Mouse (Mus musculus) forebrain, postnatal 0 days (tissue): ENCODE data around the gene Hist1h2bj. TPM values are rescaled to one million over a fixed set of nuclear protein-coding genes. Genes with fewer than 3 reads are reported as not detected.

Source experiments
- ATAC-seq: fragments of 200-750 bp; cut with Nextera tagmentation; 2 replicates; pipeline ENCODE4 v1.8.0; 2017; ENCODE audit warnings: mild to moderate bottlenecking, moderate library complexity
- DNase-seq: peaks from one replicate; pipeline ENCODE4 v3.0.0-alpha.2; 2015
- H3K27ac ChIP-seq: fragments of 300-500 bp; sonication (generic); 2 replicates; pipeline ENCODE4 v1.5.1; 2014; ENCODE audit warnings: low read depth, mild to moderate bottlenecking, antibody characterized with exemption, low read length, moderate library complexity, mixed read lengths
- H3K27me3 ChIP-seq: fragments of 300-500 bp; sonication (generic); 2 replicates; pipeline ENCODE4 v1.6.1; 2014; ENCODE audit warnings: mild to moderate bottlenecking, low read length, mixed read lengths; ENCODE audit not compliant: insufficient read depth
- H3K36me3 ChIP-seq: fragments of 300-500 bp; sonication (generic); 2 replicates; pipeline ENCODE4 v1.6.1; 2014; ENCODE audit warnings: mild to moderate bottlenecking, moderate library complexity; ENCODE audit not compliant: insufficient read depth
- H3K4me1 ChIP-seq: fragments of 300-500 bp; sonication (generic); 2 replicates; pipeline ENCODE4 v1.6.1; 2014; ENCODE audit warnings: antibody characterized with exemption; ENCODE audit not compliant: insufficient read depth
- H3K4me2 ChIP-seq: fragments of 300-500 bp; sonication (generic); 2 replicates; pipeline ENCODE4 v1.6.1; 2014; ENCODE audit warnings: low read depth, mild to moderate bottlenecking, moderate library complexity
- H3K4me3 ChIP-seq: fragments of 300-500 bp; sonication (generic); 2 replicates; pipeline ENCODE4 v1.5.1; 2014; ENCODE audit warnings: low read depth, low read length, mixed read lengths
- H3K9ac ChIP-seq: fragments of 300-500 bp; sonication (generic); 2 replicates; pipeline ENCODE4 v1.6.1; 2014; ENCODE audit warnings: mild to moderate bottlenecking
- H3K9me3 ChIP-seq: fragments of 300-500 bp; sonication (generic); 2 replicates; pipeline ENCODE4 v1.6.1; 2016; ENCODE audit warnings: low read length
- CTCF ChIP-seq: sonication (generic); IDR thresholded peaks from 2 replicates; pipeline ENCODE4 v1.5.1; 2016; ENCODE audit warnings: antibody characterized with exemption, control low read depth, low read depth
- WGBS: fragments of 180-500 bp; shearing (Covaris S2); extraction: QIAGEN DNeasy Blood & Tissue Kit; methylation state at CpG from one replicate; pipeline ENCODE4 v1.1.7; 2014; 5-methylcytosine and 5-hydroxymethylcytosine counted together
- polyA plus RNA-seq: library from polyadenylated mRNA; unstranded; fragments of >200 nt; fragmentation: Nextera tagmentation; extraction: Ambion mirVana; gene quantifications from 2 replicates; pipeline ENCODE4 v1.2.1, GENCODE M21; 2015
- total RNA-seq: library from RNA; depleted of rRNA; stranded (reverse); fragments of >200 nt; gene quantifications from 2 replicates; pipeline ENCODE4 v1.2.3, GENCODE M21; 2014

Hist1h2bj gene
- total and polyA plus RNA-seq, 2 experiments from 2014 or later, result 1.6 to 305 TPM

DNA sequence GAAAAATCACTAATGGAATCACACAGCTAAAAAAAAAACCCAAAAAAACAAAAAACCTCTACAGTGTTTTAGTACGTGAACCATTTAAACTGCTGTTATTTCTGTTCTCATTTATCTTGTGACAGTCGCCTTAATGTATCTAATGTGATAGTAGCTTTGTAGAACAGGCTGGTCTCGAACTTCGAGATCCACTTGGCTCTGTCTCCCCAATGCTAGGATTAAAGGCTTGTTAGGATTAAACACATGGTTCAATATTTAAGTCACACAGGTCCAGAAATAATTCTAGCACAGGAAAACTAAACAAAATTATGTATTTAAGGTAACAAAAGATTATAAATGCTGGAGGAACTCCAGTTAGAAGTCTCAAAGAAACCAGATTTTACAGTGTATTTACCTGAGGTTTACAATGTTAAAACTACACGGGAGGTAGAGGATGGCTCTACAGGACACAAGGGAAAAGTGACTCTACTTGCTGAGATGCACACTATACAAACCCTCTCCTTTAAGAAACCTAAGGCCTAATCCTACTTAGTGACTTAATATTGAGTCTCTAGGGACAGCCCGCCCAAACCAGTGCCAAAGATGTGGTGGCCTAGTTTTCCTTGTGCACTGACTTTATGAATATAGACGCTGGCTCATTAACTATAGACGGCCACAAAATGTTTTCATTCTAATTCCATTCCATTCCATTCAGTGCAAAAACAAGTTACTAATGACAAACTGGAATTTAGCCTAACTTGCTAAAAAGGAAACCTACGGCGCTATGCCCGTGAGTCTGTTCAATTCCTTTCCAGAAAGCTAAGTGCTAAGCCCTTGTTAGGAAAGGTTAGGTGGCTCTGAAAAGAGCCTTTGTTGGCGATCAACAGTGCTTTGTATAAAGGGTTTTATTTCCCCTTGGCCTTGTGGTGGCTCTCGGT is 1.1 kb upstream of the Hist1h2bj start:
- peak overlapping the region; percentile 71 for H3K4me2 ChIP-seq
- DNase-seq (no peak), ATAC-seq (no peak)
- H3K9me3 ChIP-seq, result no peaks in the 10 kb centered on the region
- H3K36me3 ChIP-seq, result no peaks in the 10 kb centered on the region
- peaks cover 11% of the 10 kb centered on the region for H3K4me1 ChIP-seq
- H3K9ac ChIP-seq, result peak overlapping the region; percentile 18; the same call in 1 of the 2 replicates
- peak overlapping the region; percentile 42; the same call in 1 of the 2 replicates for H3K27ac ChIP-seq
- peak overlapping the region; percentile 40 for H3K4me3 ChIP-seq
- 2% methylated on average over 13 of the region's 13 CpGs for WGBS
- no peak for TF ChIP-seq CTCF
- no peaks in the 10 kb centered on the region for H3K27me3 ChIP-seq

GRCm38 (mm10) chr13:22043503-22044431 is 753 bp downstream of the Hist1h2bj start:
- peak; percentile 74 for TF ChIP-seq CTCF
- H3K36me3 ChIP-seq, result no peaks in the 10 kb centered on the region
- H3K9me3 ChIP-seq, result no peaks in the 10 kb centered on the region
- H3K4me3 ChIP-seq, result peak overlapping the region; percentile 35
- H3K9ac ChIP-seq, result no peak overlapping the region
- ATAC-seq, result peak; percentile 12
- no peak overlapping the region for H3K27ac ChIP-seq
- WGBS, result under 1% methylated on average over 10 of the region's 14 CpGs
- DNase-seq, result peak; percentile 76
- peaks cover 11% of the 10 kb centered on the region for H3K4me1 ChIP-seq
- H3K27me3 ChIP-seq, result no peaks in the 10 kb centered on the region
- peak overlapping the region; percentile 44 for H3K4me2 ChIP-seq

DNA sequence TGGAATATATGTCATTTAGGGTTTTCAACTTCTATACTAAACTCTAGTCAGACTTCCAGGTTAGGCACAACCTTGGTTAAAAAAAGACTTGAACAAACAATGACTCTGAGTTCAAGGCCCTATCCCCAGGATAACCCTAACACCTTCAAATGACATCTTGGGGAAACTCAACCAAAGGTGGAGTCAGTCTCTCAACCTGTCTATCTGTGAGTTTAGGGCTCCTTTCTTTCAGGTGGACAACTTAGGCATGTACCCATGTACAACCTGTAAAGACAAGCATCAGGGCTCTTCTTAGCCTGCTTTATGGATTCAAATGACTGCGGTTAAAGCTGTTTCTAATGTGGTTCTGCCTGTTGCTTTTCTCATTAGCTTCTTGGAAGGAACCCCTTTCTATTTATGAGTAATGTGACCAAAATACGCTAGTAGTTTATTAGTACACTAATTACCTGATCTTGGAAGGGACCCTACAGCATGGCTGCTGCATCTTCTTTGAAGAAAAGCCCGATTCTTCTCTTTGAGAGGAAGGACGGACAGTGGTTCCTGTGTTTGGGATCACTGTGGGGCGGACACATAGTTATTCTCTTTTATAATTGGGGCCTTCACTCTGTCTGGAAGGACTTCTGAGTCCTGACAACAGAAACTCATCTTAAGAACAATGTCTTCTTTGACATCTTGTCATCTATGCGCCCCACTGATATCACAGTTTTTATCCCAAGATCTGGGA is 1.6 kb downstream of the Hist1h2bj start:
- DNase-seq (no peak), ATAC-seq (no peak)
- Histone ChIP-seq H3K4me2 (no peak overlapping the region), H3K4me3 (no peak overlapping the region), H3K9ac (no peak overlapping the region), H3K27ac (no peak overlapping the region), H3K9me3 (no peaks in the 10 kb centered on the region), H3K4me1 (peaks cover 11% of the 10 kb centered on the region), H3K36me3 (no peaks in the 10 kb centered on the region), H3K27me3 (no peaks in the 10 kb centered on the region)
- WGBS, result 78% methylated on average over 6 of the region's 6 CpGs
- no peak for TF ChIP-seq CTCF

GRCm38 (mm10) chr13:22045311-22045710 is 2.3 kb downstream of the Hist1h2bj start:
- TF ChIP-seq CTCF, result no peak
- Histone ChIP-seq H3K4me1 (peaks cover 5% of the 10 kb centered on the region), H3K4me2 (no peak overlapping the region), H3K36me3 (no peaks in the 10 kb centered on the region), H3K27ac (no peak overlapping the region), H3K9me3 (no peaks in the 10 kb centered on the region), H3K4me3 (no peak overlapping the region), H3K27me3 (no peaks in the 10 kb centered on the region), H3K9ac (no peak overlapping the region)
- DNase-seq, result no peak
- 75% methylated on average over 2 of the region's 2 CpGs for WGBS
- no peak for ATAC-seq

- no peak overlapping the region for H3K4me3 ChIP-seq
- H3K27me3 ChIP-seq, result no peaks in the 10 kb centered on the region
- ATAC-seq (no peak), DNase-seq (no peak)
- WGBS, result 84% methylated on average over 2 of the region's 2 CpGs
- H3K9ac ChIP-seq, result no peak overlapping the region
- no peak overlapping the region for H3K27ac ChIP-seq
- no peaks in the 10 kb centered on the region for H3K4me1 ChIP-seq
- no peak for TF ChIP-seq CTCF
- no peak overlapping the region for H3K4me2 ChIP-seq
- no peaks in the 10 kb centered on the region for H3K36me3 ChIP-seq
- H3K9me3 ChIP-seq, result no peaks in the 10 kb centered on the region
Measured at GRCm38 (mm10) chr13:22049041-22049440, 6.0 kb downstream of the Hist1h2bj start.

- ATAC-seq, result peak; percentile 61
- peak; percentile 81 for DNase-seq
- Histone ChIP-seq H3K36me3 (no peaks in the 10 kb centered on the region), H3K27me3 (no peaks in the 10 kb centered on the region), H3K9me3 (no peaks in the 10 kb centered on the region), H3K9ac (peak overlapping the region; percentile 72), H3K4me2 (peak overlapping the region; percentile 54), H3K4me3 (peak overlapping the region; percentile 58), H3K4me1 (no peaks in the 10 kb centered on the region), H3K27ac (peak overlapping the region; percentile 89)
- TF ChIP-seq CTCF, result no peak
- 2% methylated on average over 14 of the region's 14 CpGs for WGBS
Measured at GRCm38 (mm10) chr13:22049737-22050440, 6.9 kb downstream of the Hist1h2bj start.
